Mouse (Mus musculus) hindbrain, embryonic 16.5 days (tissue): ENCODE results near the gene Furin. TPM values are rescaled to one million over a fixed set of nuclear protein-coding genes. Genes with fewer than 3 reads are reported as not detected.

Experiments
- ATAC-seq: fragments of 200-750 bp; cut with Nextera tagmentation; 2 replicates; pipeline ENCODE4 v1.8.0; 2017; ENCODE audit warnings: moderate TSS enrichment, moderate library complexity
- H3K27ac ChIP-seq: fragments of 300-500 bp; sonication (generic); 2 replicates; pipeline ENCODE4 v1.5.1; 2014; ENCODE audit warnings: low read depth, mild to moderate bottlenecking, control low read depth, low read length, moderate library complexity
- H3K27me3 ChIP-seq: fragments of 300-500 bp; sonication (generic); replicated peaks from 2 replicates; pipeline ENCODE4 v1.6.1; 2014; ENCODE audit warnings: low read length; ENCODE audit not compliant: control insufficient read depth, insufficient read depth
- H3K36me3 ChIP-seq: fragments of 300-500 bp; sonication (generic); 2 replicates; pipeline ENCODE4 v1.6.1; 2014; ENCODE audit warnings: mild to moderate bottlenecking, low read length, moderate library complexity, mixed read lengths; ENCODE audit not compliant: control insufficient read depth, insufficient read depth
- H3K4me1 ChIP-seq: fragments of 300-500 bp; sonication (generic); 2 replicates; pipeline ENCODE4 v1.6.1; 2014; ENCODE audit warnings: low read depth, low read length; ENCODE audit not compliant: control insufficient read depth, insufficient read depth
- H3K4me2 ChIP-seq: fragments of 300-500 bp; sonication (generic); 2 replicates; pipeline ENCODE4 v1.6.1; 2014; ENCODE audit warnings: mild to moderate bottlenecking, low read length, control low read depth, moderate library complexity
- H3K4me3 ChIP-seq: fragments of 300-500 bp; sonication (generic); 2 replicates; pipeline ENCODE4 v1.5.1; 2014; ENCODE audit warnings: mild to moderate bottlenecking, low read length, control low read depth, moderate library complexity
- H3K9ac ChIP-seq: fragments of 300-500 bp; sonication (generic); 2 replicates; pipeline ENCODE4 v1.6.1; 2014; ENCODE audit warnings: low read depth, mild to moderate bottlenecking, control low read depth, low read length, moderate library complexity
- H3K9me3 ChIP-seq: fragments of 300-500 bp; sonication (generic); 2 replicates; pipeline ENCODE4 v1.6.1; 2014; ENCODE audit warnings: mild to moderate bottlenecking, low read length, moderate library complexity; ENCODE audit not compliant: control insufficient read depth
- WGBS: fragments of 180-500 bp; shearing (Covaris S2); extraction: QIAGEN DNeasy Blood & Tissue Kit; methylation state at CpG from one replicate; pipeline ENCODE4 v1.1.7; 2014; 5-methylcytosine and 5-hydroxymethylcytosine counted together
- polyA plus RNA-seq: library from polyadenylated mRNA; unstranded; fragments of >200 nt; fragmentation: Nextera tagmentation; extraction: Ambion mirVana; gene quantifications from 2 replicates; pipeline ENCODE4 v1.2.1, GENCODE M21; 2015

Furin gene
- polyA plus RNA-seq, 1 experiment from 2014 or later = 3.9 TPM

DNA sequence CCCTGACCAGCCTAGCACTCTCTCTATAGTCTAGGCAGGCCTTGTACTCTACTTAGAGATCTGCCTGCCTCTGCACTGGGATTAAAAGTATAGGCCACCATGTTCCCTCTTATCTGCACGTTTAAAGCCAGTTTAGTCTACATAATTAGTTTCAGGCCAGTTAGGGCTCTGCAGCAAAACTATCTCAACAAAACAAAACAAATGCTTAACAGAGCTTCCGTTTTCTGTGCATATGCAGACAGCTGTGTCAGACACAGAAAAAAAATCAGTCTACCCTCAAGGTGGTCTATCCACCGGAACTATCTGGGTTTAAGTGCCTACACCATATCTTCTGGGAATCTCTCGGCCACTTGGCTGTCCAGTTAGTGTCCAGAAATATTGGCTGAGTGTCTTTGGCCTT, 31.9 kb downstream of the Furin start:
- H3K4me2 ChIP-seq = no peak overlapping the region

DNA sequence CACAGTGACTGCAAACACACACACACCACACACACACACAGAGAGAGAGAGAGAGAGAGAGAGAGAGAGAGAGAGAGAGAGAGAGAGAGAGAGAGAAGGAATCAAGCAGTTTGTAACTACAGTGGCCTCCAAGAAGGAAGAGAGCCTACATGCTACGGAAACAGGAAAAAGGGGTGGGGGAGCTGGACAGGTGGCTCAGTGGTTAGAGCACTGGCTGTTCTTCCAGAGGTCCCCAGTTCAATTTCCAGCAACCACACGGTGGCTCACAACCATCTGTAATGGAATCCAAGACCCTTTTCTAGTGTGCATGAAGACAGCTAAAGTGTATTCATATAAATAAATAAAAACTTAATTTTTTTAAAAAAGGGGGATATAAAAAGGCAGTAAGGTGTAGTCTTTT, 32.6 kb downstream of the Furin start:
- H3K9ac ChIP-seq = no peak overlapping the region

More for the DNA sequence above, 31.9 kb downstream of the Furin start:
- Histone ChIP-seq H3K9ac (no peak overlapping the region), H3K9me3 (no peaks in the 10 kb centered on the region), H3K27ac (no peak overlapping the region), H3K27me3 (no peaks in the 10 kb centered on the region), H3K4me1 (peaks cover 16% of the 10 kb centered on the region), H3K36me3 (peaks cover 3% of the 10 kb centered on the region; the same call in 1 of the 2 replicates), H3K4me3 (no peak overlapping the region)
- ATAC-seq = no peak
- WGBS = 86% methylated on average over 4 of the region's 4 CpGs

DNA sequence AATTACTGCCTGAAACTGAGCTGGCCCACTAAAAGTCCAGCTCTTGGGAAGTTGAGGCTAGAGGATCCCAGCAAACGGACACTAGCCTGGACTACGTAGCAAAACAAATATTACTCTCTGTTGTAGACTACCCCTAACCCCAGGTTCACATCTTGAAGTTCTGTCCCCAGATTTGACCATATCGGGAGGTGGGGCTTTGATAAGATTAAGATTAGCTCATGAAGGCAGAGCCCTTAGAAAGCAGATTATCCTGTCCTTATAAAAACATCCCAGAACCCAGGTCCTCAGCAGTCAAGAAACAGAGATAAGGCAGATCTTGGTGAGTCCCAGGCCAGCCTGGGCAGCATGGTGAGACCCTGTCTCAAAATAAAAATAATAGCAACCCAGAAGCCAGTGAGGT, 33.1 kb downstream of the Furin start:
- 87% methylated on average over 3 of the region's 3 CpGs for WGBS
- ATAC-seq = no peak
- Histone ChIP-seq H3K27ac (no peak overlapping the region), H3K4me1 (peaks cover 16% of the 10 kb centered on the region), H3K4me2 (no peak overlapping the region), H3K4me3 (no peak overlapping the region), H3K9ac (no peak overlapping the region), H3K27me3 (no peaks in the 10 kb centered on the region), H3K36me3 (peaks cover 14% of the 10 kb centered on the region), H3K9me3 (no peaks in the 10 kb centered on the region)

More for the DNA sequence above, 32.6 kb downstream of the Furin start:
- ATAC-seq = no peak
- H3K4me3 ChIP-seq = no peak overlapping the region
- peaks cover 9% of the 10 kb centered on the region for H3K36me3 ChIP-seq
- H3K4me2 ChIP-seq = no peak overlapping the region
- H3K27ac ChIP-seq = no peak overlapping the region
- no peaks in the 10 kb centered on the region for H3K9me3 ChIP-seq
- H3K27me3 ChIP-seq = no peaks in the 10 kb centered on the region
- WGBS = 63% methylated on average over 2 of the region's 2 CpGs
- H3K4me1 ChIP-seq = peaks cover 16% of the 10 kb centered on the region

DNA sequence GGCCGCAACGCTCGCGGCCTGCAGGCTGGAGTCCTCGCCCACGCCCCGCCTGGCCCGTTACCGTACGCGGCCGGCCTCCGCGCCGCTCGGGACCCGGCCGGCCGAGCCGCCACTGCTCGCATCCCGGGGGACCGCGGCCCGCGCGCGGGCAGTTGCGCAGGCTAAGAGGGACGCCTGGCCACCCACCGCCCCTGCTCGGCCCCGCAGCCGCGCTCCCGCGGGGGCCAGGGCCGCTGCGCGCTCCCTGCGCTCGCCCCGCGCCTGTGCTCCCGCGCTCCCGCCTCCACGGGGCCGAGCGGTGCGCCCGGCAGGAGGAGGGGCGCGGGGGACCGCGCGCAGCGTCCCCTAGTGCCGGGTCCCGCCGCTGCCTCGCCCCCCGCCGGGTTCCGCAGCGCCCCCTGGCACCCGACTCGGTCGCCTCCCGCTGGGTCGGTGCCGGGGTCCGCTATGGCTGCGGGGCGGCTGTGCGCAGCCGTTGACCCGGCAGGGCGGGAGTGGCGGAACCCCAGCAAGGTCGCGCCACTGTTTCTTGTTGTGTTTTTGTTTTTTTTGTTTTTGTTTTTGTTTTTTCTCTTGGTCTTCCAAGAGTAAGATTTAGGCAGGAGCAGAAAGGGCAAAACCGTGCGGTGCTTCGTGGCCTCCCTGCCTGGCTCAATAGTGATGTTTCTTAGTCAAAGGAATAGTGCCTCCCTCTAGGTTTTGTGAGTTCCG, 34.0 kb downstream of the Furin start, which contains the start of gene Man2a2:
Man2a2 (minus strand) TSS at position 335 of the 711 bp plus-strand sequence.
- ATAC-seq = peak; percentile 80
- H3K4me3 ChIP-seq = peak within 1 kb of the TSS; percentile 89
- H3K27ac ChIP-seq = peak within 1 kb of the TSS; percentile 89
- peak within 1 kb of the TSS; percentile 80 for H3K4me2 ChIP-seq
- WGBS = under 1% methylated on average over 52 of the region's 86 CpGs
- H3K36me3 ChIP-seq = peaks cover 24% of the 10 kb centered on the region
- peaks cover 16% of the 10 kb centered on the region for H3K4me1 ChIP-seq
- H3K9me3 ChIP-seq = no peaks in the 10 kb centered on the region
- peak within 1 kb of the TSS; percentile 97 for H3K9ac ChIP-seq
- H3K27me3 ChIP-seq = no peaks in the 10 kb centered on the region

DNA sequence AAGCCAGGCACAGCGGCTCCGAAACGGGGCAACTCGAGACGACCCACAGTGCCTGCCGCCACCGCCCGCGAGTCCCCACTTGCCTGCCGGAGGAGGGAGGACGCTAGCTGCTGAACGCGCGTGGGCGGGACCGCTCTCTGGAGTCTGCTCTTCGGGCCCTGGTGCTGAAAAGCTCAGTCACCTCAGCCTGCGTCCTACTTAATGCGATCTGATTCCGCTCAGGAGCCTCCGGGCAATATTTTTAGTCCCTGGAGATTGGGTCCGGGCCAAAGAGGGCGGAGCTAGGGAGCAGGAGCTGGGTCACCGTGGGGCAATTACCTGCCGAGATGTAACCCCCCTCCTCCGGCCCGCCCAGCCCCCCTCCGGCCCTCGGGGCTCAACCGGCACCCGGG, 34.6 kb downstream of the Furin start:
- Histone ChIP-seq H3K27ac (peak overlapping the region; percentile 89), H3K9ac (peak overlapping the region; percentile 97), H3K4me2 (peak overlapping the region; percentile 80), H3K9me3 (no peaks in the 10 kb centered on the region), H3K36me3 (peaks cover 30% of the 10 kb centered on the region), H3K4me3 (peak overlapping the region; percentile 89), H3K4me1 (peaks cover 14% of the 10 kb centered on the region), H3K27me3 (no peaks in the 10 kb centered on the region)
- WGBS = 0% methylated on average over 26 of the region's 31 CpGs
- ATAC-seq = peak; percentile 62

DNA sequence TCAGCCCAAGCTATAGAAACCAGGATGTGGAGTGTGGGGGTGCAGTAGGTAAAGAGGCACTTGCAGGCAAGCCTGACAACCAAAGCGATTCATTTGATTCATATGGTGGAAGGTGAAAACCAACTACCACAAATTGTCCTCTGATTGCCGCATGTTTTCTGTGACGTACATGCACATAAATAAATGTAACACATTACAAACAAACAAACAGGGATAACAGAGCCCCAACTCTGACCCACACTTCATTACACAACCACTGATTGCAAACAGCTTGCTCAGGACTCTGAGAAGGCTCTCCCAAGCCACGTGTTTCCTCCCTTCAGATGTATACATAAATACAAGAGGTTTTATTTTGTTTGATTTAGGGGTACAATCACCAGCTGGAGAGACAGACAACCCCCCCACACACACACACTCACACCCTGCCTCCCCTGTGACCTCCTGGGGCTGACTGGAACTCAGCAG, 35.2 kb downstream of the Furin start:
- Histone ChIP-seq H3K9ac (peak overlapping the region; percentile 97), H3K9me3 (no peaks in the 10 kb centered on the region), H3K4me3 (peak overlapping the region; percentile 89), H3K36me3 (peaks cover 30% of the 10 kb centered on the region), H3K4me2 (peak overlapping the region; percentile 80), H3K27me3 (no peaks in the 10 kb centered on the region), H3K4me1 (peaks cover 14% of the 10 kb centered on the region), H3K27ac (peak overlapping the region; percentile 89)
- WGBS = 46% methylated on average over 4 of the region's 4 CpGs
- no peak for ATAC-seq

DNA sequence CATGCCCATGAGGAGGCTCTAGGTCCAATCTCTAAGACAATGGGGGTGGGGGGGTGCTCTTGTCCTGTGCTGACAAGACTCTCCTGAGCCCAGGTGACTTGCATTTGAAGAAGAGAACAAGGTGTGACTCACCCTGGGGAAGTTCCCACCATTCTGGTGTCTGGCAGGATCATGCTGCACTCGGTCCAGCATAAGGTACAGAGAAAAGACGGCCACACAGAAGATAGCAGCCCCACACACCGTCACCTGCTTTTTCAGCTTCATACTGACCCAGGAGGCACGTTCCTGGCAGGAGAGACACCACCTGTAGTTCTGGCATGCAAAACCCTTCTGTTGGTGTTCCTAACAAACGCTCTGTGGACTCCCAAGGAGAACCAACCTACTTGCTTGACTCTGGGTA, 35.8 kb downstream of the Furin start:
- Histone ChIP-seq H3K27me3 (no peaks in the 10 kb centered on the region), H3K27ac (no peak overlapping the region), H3K4me3 (peak overlapping the region; percentile 89), H3K36me3 (peaks cover 30% of the 10 kb centered on the region), H3K9me3 (no peaks in the 10 kb centered on the region), H3K4me1 (peaks cover 14% of the 10 kb centered on the region), H3K9ac (no peak overlapping the region), H3K4me2 (peak overlapping the region; percentile 80)
- 65% methylated on average over 5 of the region's 5 CpGs for WGBS
- no peak for ATAC-seq

DNA sequence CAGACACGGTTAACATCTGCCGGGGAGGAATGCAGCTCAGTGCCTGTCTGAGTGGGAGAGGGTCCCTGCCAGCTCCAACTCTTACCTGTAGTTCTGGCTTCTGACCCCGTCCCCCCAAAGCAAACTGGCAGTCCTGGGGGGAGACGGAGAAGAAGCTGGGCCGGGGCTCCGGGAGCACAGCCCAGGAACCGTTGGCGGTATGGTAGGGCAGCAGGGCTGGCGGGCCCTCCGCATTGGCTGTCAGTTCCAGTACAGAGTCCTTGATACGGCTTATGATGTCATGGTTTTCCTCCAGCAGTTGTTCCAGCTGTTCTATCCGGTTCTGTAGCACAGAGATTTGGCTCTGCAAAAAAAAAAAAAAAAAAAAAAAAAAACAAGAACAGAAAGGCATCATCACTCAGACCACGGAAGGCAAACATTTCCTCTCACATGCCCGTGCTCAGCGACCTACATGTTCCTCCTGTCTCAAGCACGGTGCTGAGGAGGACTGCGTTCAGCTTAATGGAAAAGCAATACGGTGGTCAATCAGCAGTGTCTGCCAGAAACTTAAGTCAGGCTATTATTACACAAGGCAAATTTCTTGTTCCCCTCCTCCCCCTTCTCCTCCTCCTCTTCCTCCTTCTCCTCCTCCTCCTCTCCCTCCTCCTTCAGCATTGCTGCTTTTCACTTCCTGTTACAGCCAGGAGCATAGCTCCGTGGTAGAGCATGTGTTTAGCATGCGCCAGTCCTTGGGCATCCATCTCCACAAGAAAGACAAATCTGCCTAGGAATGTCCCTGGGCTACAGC, 36.4 kb downstream of the Furin start:
- no peaks in the 10 kb centered on the region for H3K27me3 ChIP-seq
- H3K36me3 ChIP-seq = peaks cover 37% of the 10 kb centered on the region
- no peak for ATAC-seq
- no peak overlapping the region for H3K9ac ChIP-seq
- no peaks in the 10 kb centered on the region for H3K9me3 ChIP-seq
- H3K4me3 ChIP-seq = no peak overlapping the region
- H3K4me1 ChIP-seq = peaks cover 14% of the 10 kb centered on the region
- H3K27ac ChIP-seq = no peak overlapping the region
- peak overlapping the region; percentile 80 for H3K4me2 ChIP-seq
- WGBS = 81% methylated on average over 20 of the region's 20 CpGs

DNA sequence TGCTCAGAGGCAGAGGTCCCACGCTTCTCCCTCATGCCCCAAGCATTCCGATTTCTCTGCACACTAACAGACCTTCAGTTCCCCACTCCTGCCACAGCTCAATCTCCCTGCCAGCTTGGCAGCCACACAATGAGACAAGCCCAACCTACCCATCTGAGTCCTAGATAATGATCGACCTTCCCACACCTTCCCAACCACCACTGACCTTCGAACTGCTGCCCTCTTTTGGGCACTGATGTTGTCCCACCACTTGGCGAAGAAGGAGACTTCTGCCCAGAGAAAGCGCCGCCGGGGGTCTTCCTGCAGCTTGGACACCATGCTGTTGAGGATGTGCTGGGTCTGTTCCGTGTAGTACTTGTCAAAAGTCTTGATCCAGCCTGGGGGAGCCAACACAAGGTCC, 37.2 kb downstream of the Furin start:
- Histone ChIP-seq H3K36me3 (peaks cover 45% of the 10 kb centered on the region), H3K9me3 (no peaks in the 10 kb centered on the region), H3K9ac (no peak overlapping the region), H3K4me3 (no peak overlapping the region), H3K4me1 (peaks cover 14% of the 10 kb centered on the region), H3K27me3 (no peaks in the 10 kb centered on the region), H3K27ac (no peak overlapping the region), H3K4me2 (no peak overlapping the region)
- WGBS = 89% methylated on average over 9 of the region's 9 CpGs
- ATAC-seq = no peak
